Mouse (Mus musculus): ENCODE results near the gene Mindy4. TPM values are rescaled to one million over a fixed set of nuclear protein-coding genes. Genes with fewer than 3 reads are reported as not detected.

The Mindy4 gene
- total RNA-seq, 1 experiment = 3.0 TPM

GRCm38 (mm10) chr6:55280979-55281378 is 77.8 kb downstream of the Mindy4 start:
- Histone ChIP-seq H3K9ac (ENCODE audit: insufficient read depth, low read depth, low read length, poor library complexity, severe bottlenecking) (no peak overlapping the region), H3K4me3 (ENCODE audit: insufficient read depth in 1 of 2, low read depth in 1 of 2, low read length in 2 of 2, poor library complexity in 1 of 2, severe bottlenecking in 1 of 2) (no peak overlapping the region), H3K9me3 (ENCODE audit: control insufficient read depth, insufficient read depth, low read depth, low read length) (no peaks in the 10 kb centered on the region), H3K4me1 (ENCODE audit: control insufficient read depth in 2 of 2, insufficient read depth in 2 of 2, low read length in 2 of 2, poor library complexity in 1 of 2) (no peaks in the 10 kb centered on the region), H3K36me3 (ENCODE audit: control insufficient read depth, insufficient read depth, low read length, poor library complexity, severe bottlenecking) (no peaks in the 10 kb centered on the region), H3K27ac (ENCODE audit: insufficient read depth, low read depth, low read length, poor library complexity, severe bottlenecking) (no peak overlapping the region)
- no peak for DNase-seq (ENCODE audit: low read depth, low spot score)
- no peak for TF ChIP-seq HCFC1 (IDR thresholded peaks at IDR 0.05; ENCODE audit: borderline replicate concordance, insufficient read depth, low read length)
- TF ChIP-seq MAFK (IDR thresholded peaks at IDR 0.05; ENCODE audit: insufficient read depth, low read depth, low read length) = no peak
- in situ Hi-C loops (cut with MboI; ENCODE audit: low sequenced_read_pairs in 2 of 2, unreplicated experiment in 2 of 2) = no loop called here

GRCm38 (mm10) chr6:55281687-55282086 is 78.5 kb downstream of the Mindy4 start:
- DNase-seq (ENCODE audit: low read depth, low spot score) = no peak
- no peaks in the 10 kb centered on the region for H3K36me3 ChIP-seq (ENCODE audit: control insufficient read depth, insufficient read depth, low read length, poor library complexity, severe bottlenecking)
- H3K9ac ChIP-seq (ENCODE audit: insufficient read depth, low read depth, low read length, poor library complexity, severe bottlenecking) = no peak overlapping the region
- TF ChIP-seq CHD2 (IDR thresholded peaks at IDR 0.05; ENCODE audit: low read depth, low read length) (no peak), MAFK (IDR thresholded peaks at IDR 0.05; ENCODE audit: insufficient read depth, low read depth, low read length) (no peak), HCFC1 (IDR thresholded peaks at IDR 0.05; ENCODE audit: borderline replicate concordance, insufficient read depth, low read length) (no peak), ZNF384 (IDR thresholded peaks at IDR 0.05; ENCODE audit: low read depth, low read length) (no peak), ZC3H11A (IDR thresholded peaks at IDR 0.05; ENCODE audit: borderline replicate concordance, low read depth, low read length) (no peak)
- H3K4me1 ChIP-seq (ENCODE audit: control insufficient read depth in 2 of 2, insufficient read depth in 2 of 2, low read length in 2 of 2, poor library complexity in 1 of 2) = no peaks in the 10 kb centered on the region
- no peaks in the 10 kb centered on the region for H3K9me3 ChIP-seq (ENCODE audit: control insufficient read depth, insufficient read depth, low read depth, low read length)
- no peak overlapping the region for H3K4me3 ChIP-seq (ENCODE audit: insufficient read depth in 1 of 2, low read depth in 1 of 2, low read length in 2 of 2, poor library complexity in 1 of 2, severe bottlenecking in 1 of 2)
- in situ Hi-C loops (cut with MboI; ENCODE audit: low sequenced_read_pairs in 2 of 2, unreplicated experiment in 2 of 2) = no loop called here
- no peak overlapping the region for H3K27ac ChIP-seq (ENCODE audit: insufficient read depth, low read depth, low read length, poor library complexity, severe bottlenecking)

- TF ChIP-seq ZC3H11A (IDR thresholded peaks at IDR 0.05; ENCODE audit: borderline replicate concordance, low read depth, low read length) = no peak
- TF ChIP-seq MAFK (IDR thresholded peaks at IDR 0.05; ENCODE audit: insufficient read depth, low read depth, low read length) = no peak
- no peak for TF ChIP-seq CHD2 (IDR thresholded peaks at IDR 0.05; ENCODE audit: low read depth, low read length)
- no peak for TF ChIP-seq ZNF384 (IDR thresholded peaks at IDR 0.05; ENCODE audit: low read depth, low read length)
- no peak for TF ChIP-seq HCFC1 (IDR thresholded peaks at IDR 0.05; ENCODE audit: borderline replicate concordance, insufficient read depth, low read length)
- in situ Hi-C loops (cut with MboI; ENCODE audit: low sequenced_read_pairs in 2 of 2, unreplicated experiment in 2 of 2) = no loop called here
- no peaks in the 10 kb centered on the region for H3K4me1 ChIP-seq (ENCODE audit: control insufficient read depth in 2 of 2, insufficient read depth in 2 of 2, low read length in 2 of 2, poor library complexity in 1 of 2)
- no peak overlapping the region for H3K9ac ChIP-seq (ENCODE audit: insufficient read depth, low read depth, low read length, poor library complexity, severe bottlenecking)
- no peak overlapping the region for H3K27ac ChIP-seq (ENCODE audit: insufficient read depth, low read depth, low read length, poor library complexity, severe bottlenecking)
- no peaks in the 10 kb centered on the region for H3K36me3 ChIP-seq (ENCODE audit: control insufficient read depth, insufficient read depth, low read length, poor library complexity, severe bottlenecking)
- DNase-seq (ENCODE audit: low read depth, low spot score) = no peak
- no peaks in the 10 kb centered on the region for H3K9me3 ChIP-seq (ENCODE audit: control insufficient read depth, insufficient read depth, low read depth, low read length)
- no peak overlapping the region for H3K4me3 ChIP-seq (ENCODE audit: insufficient read depth in 1 of 2, low read depth in 1 of 2, low read length in 2 of 2, poor library complexity in 1 of 2, severe bottlenecking in 1 of 2)
These were observed 79.2 kb downstream of the Mindy4 start for GRCm38 (mm10) chr6:55282348-55282747.

GRCm38 (mm10) chr6:55285218-55285617 is 82.0 kb downstream of the Mindy4 start:
- DNase-seq (ENCODE audit: low read depth, low spot score) = no peak
- Histone ChIP-seq H3K27ac (ENCODE audit: insufficient read depth, low read depth, low read length, poor library complexity, severe bottlenecking) (no peak overlapping the region), H3K36me3 (ENCODE audit: control insufficient read depth, insufficient read depth, low read length, poor library complexity, severe bottlenecking) (no peaks in the 10 kb centered on the region), H3K9me3 (ENCODE audit: control insufficient read depth, insufficient read depth, low read depth, low read length) (no peaks in the 10 kb centered on the region), H3K4me3 (ENCODE audit: insufficient read depth in 1 of 2, low read depth in 1 of 2, low read length in 2 of 2, poor library complexity in 1 of 2, severe bottlenecking in 1 of 2) (no peak overlapping the region), H3K4me1 (ENCODE audit: control insufficient read depth in 2 of 2, insufficient read depth in 2 of 2, low read length in 2 of 2, poor library complexity in 1 of 2) (no peaks in the 10 kb centered on the region), H3K9ac (ENCODE audit: insufficient read depth, low read depth, low read length, poor library complexity, severe bottlenecking) (no peak overlapping the region)
- TF ChIP-seq ZNF384 (IDR thresholded peaks at IDR 0.05; ENCODE audit: low read depth, low read length) (no peak), CHD2 (IDR thresholded peaks at IDR 0.05; ENCODE audit: low read depth, low read length) (no peak), MAFK (IDR thresholded peaks at IDR 0.05; ENCODE audit: insufficient read depth, low read depth, low read length) (no peak), HCFC1 (IDR thresholded peaks at IDR 0.05; ENCODE audit: borderline replicate concordance, insufficient read depth, low read length) (no peak), ZC3H11A (IDR thresholded peaks at IDR 0.05; ENCODE audit: borderline replicate concordance, low read depth, low read length) (no peak)
- in situ Hi-C loops (cut with MboI; ENCODE audit: low sequenced_read_pairs in 2 of 2, unreplicated experiment in 2 of 2) = no loop called here

GRCm38 (mm10) chr6:55288007-55288602 is 84.9 kb downstream of the Mindy4 start:
- Histone ChIP-seq H3K36me3 (ENCODE audit: control insufficient read depth, insufficient read depth, low read length, poor library complexity, severe bottlenecking) (no peaks in the 10 kb centered on the region), H3K4me3 (ENCODE audit: insufficient read depth in 1 of 2, low read depth in 1 of 2, low read length in 2 of 2, poor library complexity in 1 of 2, severe bottlenecking in 1 of 2) (no peak overlapping the region)

More at GRCm38 (mm10) chr6:55288007-55288602, 84.9 kb downstream of the Mindy4 start:
- Histone ChIP-seq H3K9me3 (ENCODE audit: control insufficient read depth, insufficient read depth, low read depth, low read length) (no peaks in the 10 kb centered on the region), H3K9ac (ENCODE audit: insufficient read depth, low read depth, low read length, poor library complexity, severe bottlenecking) (no peak overlapping the region), H3K27ac (ENCODE audit: insufficient read depth, low read depth, low read length, poor library complexity, severe bottlenecking) (no peak overlapping the region), H3K4me1 (ENCODE audit: control insufficient read depth in 2 of 2, insufficient read depth in 2 of 2, low read length in 2 of 2, poor library complexity in 1 of 2) (no peaks in the 10 kb centered on the region)
- no peak for TF ChIP-seq CHD2 (IDR thresholded peaks at IDR 0.05; ENCODE audit: low read depth, low read length)
- TF ChIP-seq ZNF384 (IDR thresholded peaks at IDR 0.05; ENCODE audit: low read depth, low read length) = no peak
- TF ChIP-seq MAFK (IDR thresholded peaks at IDR 0.05; ENCODE audit: insufficient read depth, low read depth, low read length) = no peak
- TF ChIP-seq HCFC1 (IDR thresholded peaks at IDR 0.05; ENCODE audit: borderline replicate concordance, insufficient read depth, low read length) = no peak
- no peak for TF ChIP-seq ZC3H11A (IDR thresholded peaks at IDR 0.05; ENCODE audit: borderline replicate concordance, low read depth, low read length)
- no peak for DNase-seq (ENCODE audit: low read depth, low spot score)
- in situ Hi-C loops (cut with MboI; ENCODE audit: low sequenced_read_pairs in 2 of 2, unreplicated experiment in 2 of 2) = no loop called here
